Mouse (Mus musculus) megakaryocyte, embryonic 14.5 days (primary cell): ENCODE measurements around the gene Dpp6. TPM values are rescaled to one million over a fixed set of nuclear protein-coding genes. Genes with fewer than 3 reads are reported as not detected.

Experiments used
- H3K27me3 ChIP-seq: replicated peaks from 2 replicates; pipeline ENCODE3; 2012; ENCODE audit warnings: inconsistent platforms
- H3K36me3 ChIP-seq: replicated peaks from 2 replicates; pipeline ENCODE3; 2012; ENCODE audit warnings: low read length, inconsistent platforms, mixed read lengths
- H3K4me1 ChIP-seq: 2 replicates; pipeline ENCODE4 v1.6.1; 2012; ENCODE audit warnings: inconsistent platforms
- H3K4me3 ChIP-seq: replicated peaks from 2 replicates; pipeline ENCODE3; 2012; ENCODE audit warnings: moderate library complexity, mild to moderate bottlenecking, inconsistent platforms
- H3K9me3 ChIP-seq: 2 replicates; pipeline ENCODE4 v1.6.1; 2012; ENCODE audit warnings: inconsistent platforms
- FLI1 ChIP-seq: IDR thresholded peaks from 2 replicates; pipeline ENCODE4 v1.6.1; 2012; ENCODE audit warnings: low read length, inconsistent platforms, mixed read lengths
- GATA1 ChIP-seq: IDR thresholded peaks from 3 replicates; pipeline ENCODE4 v1.6.1; 2012; ENCODE audit warnings: mixed read lengths, low read length, inconsistent platforms, borderline replicate concordance
- polyA plus RNA-seq: library from polyadenylated mRNA; stranded (reverse); fragments of >175 nt; gene quantifications from 2 replicates; pipeline ENCODE4 v1.2.3, GENCODE M21; 2012; ENCODE audit warnings: low replicate concordance; ENCODE audit not compliant: insufficient read depth

The Dpp6 gene
- polyA plus RNA-seq, 1 experiment, result 0.12 TPM

- TF ChIP-seq FLI1 (no peak), GATA1 (no peak)
- H3K4me3 ChIP-seq, result no peak overlapping the region
- no peaks in the 10 kb centered on the region for H3K36me3 ChIP-seq
- H3K27me3 ChIP-seq, result no peaks in the 10 kb centered on the region
- H3K9me3 ChIP-seq, result peaks cover 23% of the 10 kb centered on the region
- no peaks in the 10 kb centered on the region for H3K4me1 ChIP-seq
Measured at GRCm38 (mm10) chr5:27291378-27291777, 474.4 kb downstream of the Dpp6 start.

GRCm38 (mm10) chr5:27292236-27292635, 475.2 kb downstream of the Dpp6 start:
- Histone ChIP-seq H3K27me3 (no peaks in the 10 kb centered on the region), H3K4me1 (no peaks in the 10 kb centered on the region), H3K4me3 (no peak overlapping the region), H3K36me3 (no peaks in the 10 kb centered on the region), H3K9me3 (peaks cover 23% of the 10 kb centered on the region)
- TF ChIP-seq FLI1, result no peak
- no peak for TF ChIP-seq GATA1

- H3K27me3 ChIP-seq, result no peaks in the 10 kb centered on the region
- no peak overlapping the region for H3K4me3 ChIP-seq
- no peak for TF ChIP-seq FLI1
- no peak for TF ChIP-seq GATA1
- H3K4me1 ChIP-seq, result no peaks in the 10 kb centered on the region
- no peaks in the 10 kb centered on the region for H3K9me3 ChIP-seq
- H3K36me3 ChIP-seq, result no peaks in the 10 kb centered on the region
Measured at GRCm38 (mm10) chr5:27304115-27304514, 487.1 kb downstream of the Dpp6 start.

GRCm38 (mm10) chr5:27306497-27307152, 489.6 kb downstream of the Dpp6 start:
- H3K27me3 ChIP-seq, result no peaks in the 10 kb centered on the region
- H3K4me3 ChIP-seq, result no peak overlapping the region
- TF ChIP-seq FLI1, result no peak
- TF ChIP-seq GATA1, result no peak
- no peaks in the 10 kb centered on the region for H3K36me3 ChIP-seq
- no peaks in the 10 kb centered on the region for H3K4me1 ChIP-seq
- H3K9me3 ChIP-seq, result peaks cover 4% of the 10 kb centered on the region; the same call in 1 of the 2 replicates

GRCm38 (mm10) chr5:27310217-27310616, 493.2 kb downstream of the Dpp6 start:
- no peak overlapping the region for H3K4me3 ChIP-seq
- H3K9me3 ChIP-seq, result peaks cover 4% of the 10 kb centered on the region; the same call in 1 of the 2 replicates
- no peaks in the 10 kb centered on the region for H3K4me1 ChIP-seq
- H3K27me3 ChIP-seq, result no peaks in the 10 kb centered on the region
- no peak for TF ChIP-seq GATA1
- TF ChIP-seq FLI1, result no peak
- no peaks in the 10 kb centered on the region for H3K36me3 ChIP-seq

GRCm38 (mm10) chr5:27316674-27317073, 499.7 kb downstream of the Dpp6 start:
- Histone ChIP-seq H3K9me3 (0 out of 2 replicates have a peak, but pooled peaks cover 5% of the 10 kb centered on the region), H3K4me3 (no peak overlapping the region)
- no peak for TF ChIP-seq GATA1
- no peak for TF ChIP-seq FLI1

GRCm38 (mm10) chr5:27317264-27317663, 500.3 kb downstream of the Dpp6 start:
- 0 out of 2 replicates have a peak, but pooled peaks cover 5% of the 10 kb centered on the region for H3K9me3 ChIP-seq
- no peak for TF ChIP-seq GATA1
- no peaks in the 10 kb centered on the region for H3K36me3 ChIP-seq
- H3K27me3 ChIP-seq, result no peaks in the 10 kb centered on the region
- no peak overlapping the region for H3K4me3 ChIP-seq
- H3K4me1 ChIP-seq, result no peaks in the 10 kb centered on the region

More at GRCm38 (mm10) chr5:27316674-27317073, 499.7 kb downstream of the Dpp6 start:
- Histone ChIP-seq H3K27me3 (no peaks in the 10 kb centered on the region), H3K4me1 (no peaks in the 10 kb centered on the region), H3K36me3 (no peaks in the 10 kb centered on the region)

GRCm38 (mm10) chr5:27317832-27318231, 500.8 kb downstream of the Dpp6 start:
- Histone ChIP-seq H3K9me3 (0 out of 2 replicates have a peak, but pooled peaks cover 5% of the 10 kb centered on the region), H3K36me3 (no peaks in the 10 kb centered on the region), H3K4me1 (no peaks in the 10 kb centered on the region), H3K27me3 (no peaks in the 10 kb centered on the region), H3K4me3 (no peak overlapping the region)
- TF ChIP-seq FLI1 (no peak), GATA1 (no peak)

GRCm38 (mm10) chr5:27319731-27320130, 502.7 kb downstream of the Dpp6 start:
- Histone ChIP-seq H3K9me3 (0 out of 2 replicates have a peak, but pooled peaks cover 8% of the 10 kb centered on the region), H3K36me3 (no peaks in the 10 kb centered on the region), H3K4me3 (no peak overlapping the region), H3K27me3 (no peaks in the 10 kb centered on the region), H3K4me1 (no peaks in the 10 kb centered on the region)
- TF ChIP-seq FLI1, result no peak
- no peak for TF ChIP-seq GATA1

- Histone ChIP-seq H3K27me3 (no peaks in the 10 kb centered on the region), H3K4me3 (no peak overlapping the region), H3K4me1 (no peaks in the 10 kb centered on the region), H3K36me3 (no peaks in the 10 kb centered on the region), H3K9me3 (0 out of 2 replicates have a peak, but pooled peaks cover 3% of the 10 kb centered on the region)
- TF ChIP-seq GATA1, result no peak
- TF ChIP-seq FLI1, result no peak
Measured at GRCm38 (mm10) chr5:27322895-27323792, 506.1 kb downstream of the Dpp6 start.
